Mouse (Mus musculus) liver, postnatal 0 days (tissue): ENCODE results near the gene Zfp592.

ENCODE experiments used
- CTCF ChIP-seq: sonication (generic); IDR thresholded peaks from 2 replicates; pipeline ENCODE4 v1.5.1; 2016; ENCODE audit warnings: antibody characterized with exemption, low read depth
- EP300 ChIP-seq: IDR thresholded peaks from 2 replicates; pipeline ENCODE4 v1.6.1; 2016; ENCODE audit warnings: antibody characterized with exemption, low read depth, mild to moderate bottlenecking

DNA sequence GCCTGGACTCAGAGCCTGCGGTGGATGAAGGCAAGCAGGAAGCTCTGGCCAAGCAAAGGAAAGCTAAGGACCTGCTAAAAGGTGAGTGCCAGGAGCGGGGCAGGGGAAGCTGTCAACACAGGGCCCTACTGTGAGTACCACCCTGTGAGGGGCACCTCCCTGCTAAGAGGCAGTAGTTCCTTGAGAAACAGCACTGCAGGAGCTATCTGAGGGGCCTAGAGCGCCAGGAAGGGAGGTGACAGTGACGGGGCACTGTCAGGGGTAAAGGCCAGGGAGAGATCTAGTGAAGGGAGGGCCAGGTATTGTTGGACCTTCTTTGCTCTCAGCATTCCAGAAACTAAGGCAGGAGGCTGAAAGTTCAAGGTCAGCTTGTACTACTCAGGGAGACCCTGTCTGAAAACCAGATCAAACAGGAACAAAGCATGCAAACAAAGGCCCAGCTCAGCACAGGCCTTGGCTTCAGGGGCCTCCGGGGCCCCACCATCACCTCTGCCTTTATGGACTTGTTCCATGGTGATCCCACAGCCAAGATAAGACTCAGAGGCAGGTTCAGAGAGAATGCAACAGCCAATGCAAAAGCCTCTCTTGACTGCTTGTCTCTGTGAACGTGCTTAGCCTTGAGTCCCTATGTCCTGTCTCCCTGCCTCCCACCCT lies 100.8 kb downstream of the Zfp592 start:
- no peak for TF ChIP-seq CTCF
- no peak for TF ChIP-seq EP300
